Mouse (Mus musculus): ENCODE results near the gene Macf1. TPM values are rescaled to one million over a fixed set of nuclear protein-coding genes. Genes with fewer than 3 reads are reported as not detected.

Gene Macf1
- total RNA-seq, 2 experiments from 2014 or later: 194 to 241 TPM

DNA sequence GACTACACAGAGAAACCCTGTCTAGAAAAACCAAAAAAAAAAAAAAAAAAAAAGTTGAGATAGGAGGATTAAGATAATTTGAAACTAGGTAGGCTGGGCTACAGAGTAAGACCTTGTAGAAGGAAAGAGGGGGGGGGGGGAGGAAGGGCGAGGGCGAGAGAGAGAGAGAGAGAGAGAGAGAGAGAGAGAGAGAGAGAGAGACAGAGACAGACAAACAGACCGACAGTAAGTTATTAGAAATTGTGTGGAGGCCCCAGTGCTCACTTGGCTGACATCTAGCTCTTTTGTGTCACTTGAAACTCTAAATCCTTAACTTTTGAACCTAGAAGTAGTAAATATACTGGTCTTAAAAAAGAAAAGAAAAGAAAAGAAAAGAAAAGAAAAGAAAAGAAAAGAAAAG, 266.7 kb downstream of the Macf1 start:
- no peak for DNase-seq (ENCODE audit: extremely low spot score in 1 of 2, low spot score in 1 of 2)

DNA sequence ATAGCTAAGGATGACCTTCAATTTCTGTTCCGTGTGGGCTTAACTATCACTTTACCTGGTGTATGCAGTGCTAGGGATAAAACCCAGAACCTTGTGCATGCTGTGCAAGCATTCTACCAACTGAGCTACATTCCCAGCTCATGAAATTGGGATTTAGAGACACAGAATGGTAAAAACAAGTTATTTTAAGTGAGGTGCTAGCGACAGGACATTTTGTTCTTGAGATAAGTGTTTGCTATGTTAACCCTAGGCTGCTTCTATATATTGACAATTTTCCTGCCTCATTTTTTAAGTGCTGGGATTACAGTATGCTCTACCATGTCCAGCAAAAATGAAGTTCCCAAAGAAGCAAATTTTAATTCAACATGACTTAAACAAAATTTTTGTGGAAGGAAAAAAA, 267.3 kb downstream of the Macf1 start:
- no peak for DNase-seq (ENCODE audit: extremely low spot score in 1 of 2, low spot score in 1 of 2)

DNA sequence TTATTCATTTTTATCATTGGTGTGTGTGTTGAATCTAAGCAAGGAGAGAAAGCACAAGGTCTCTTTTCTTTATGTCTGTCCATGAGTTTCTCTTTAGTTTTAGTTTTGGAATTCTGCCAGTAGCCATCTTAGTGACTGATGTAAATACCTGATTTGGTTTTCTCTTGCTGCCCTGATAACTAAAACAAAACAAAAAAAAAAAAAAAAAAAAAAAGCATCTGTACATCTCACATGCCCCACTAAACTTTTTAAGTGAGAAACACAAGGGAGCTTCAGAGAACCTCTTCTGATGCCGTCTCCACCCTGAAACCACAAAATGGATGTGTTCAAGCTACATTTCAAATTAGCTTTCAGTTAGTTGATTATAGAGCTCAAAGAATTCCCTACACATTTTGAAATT, 268.6 kb downstream of the Macf1 start:
- DNase-seq (ENCODE audit: extremely low spot score in 1 of 2, low spot score in 1 of 2): no peak

DNA sequence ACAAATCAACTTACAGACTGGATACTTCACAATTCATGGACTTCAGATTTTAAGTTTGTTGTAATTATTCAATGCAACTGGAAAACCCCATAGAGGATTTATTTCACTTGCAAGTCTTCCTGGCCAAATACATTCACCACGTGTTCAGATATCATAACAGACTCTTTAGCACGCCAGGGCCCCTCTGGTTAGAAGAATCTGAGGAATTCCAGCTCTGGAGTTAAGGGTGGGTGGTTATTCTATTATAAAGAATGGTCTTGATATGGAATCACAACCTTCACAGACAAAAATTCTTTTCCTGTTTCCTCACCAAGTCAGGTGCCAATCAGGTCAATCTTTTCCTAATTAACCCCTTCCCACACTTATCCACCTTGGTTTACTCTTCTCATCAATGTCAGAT, 270.3 kb downstream of the Macf1 start:
- no peak for DNase-seq (ENCODE audit: extremely low spot score in 1 of 2, low spot score in 1 of 2)

DNA sequence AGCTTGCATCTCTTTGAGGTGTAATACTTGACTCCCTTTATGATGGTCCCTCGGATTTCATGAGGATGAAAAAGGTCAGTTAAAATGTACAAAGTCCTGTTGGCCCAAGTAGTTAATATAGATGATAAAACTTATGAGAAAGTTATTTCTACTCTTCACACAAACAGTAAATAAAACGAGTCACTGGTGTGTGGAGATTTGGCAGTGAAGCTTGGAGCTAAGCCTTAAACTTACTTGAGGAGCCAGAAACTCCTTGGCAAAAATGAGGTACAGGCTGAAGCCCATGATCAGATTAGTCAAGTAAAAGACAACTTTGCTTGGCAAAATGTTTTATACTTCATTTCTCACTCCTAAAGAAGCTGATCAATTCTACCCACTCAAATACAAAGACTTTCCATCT, 271.2 kb downstream of the Macf1 start:
- no peak for DNase-seq (ENCODE audit: extremely low spot score in 1 of 2, low spot score in 1 of 2)

DNA sequence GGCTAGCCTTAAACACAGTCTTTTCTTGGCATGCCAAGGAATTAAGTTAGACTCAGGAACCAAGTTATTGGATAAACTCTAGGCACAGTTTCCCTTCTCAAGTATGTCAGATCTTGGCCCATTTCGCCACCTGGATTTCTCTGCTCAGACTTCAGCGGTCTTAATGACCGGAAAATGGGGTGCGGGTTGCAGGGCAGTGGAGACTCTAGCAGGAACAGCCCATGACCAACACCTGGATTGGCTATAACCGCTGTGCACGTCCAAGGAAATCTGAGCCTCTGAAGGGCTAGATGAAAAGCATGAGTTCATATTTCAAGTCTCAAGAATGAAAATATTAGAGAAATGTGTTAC, 271.7 kb downstream of the Macf1 start:
- no peak for DNase-seq (ENCODE audit: extremely low spot score in 1 of 2, low spot score in 1 of 2)

DNA sequence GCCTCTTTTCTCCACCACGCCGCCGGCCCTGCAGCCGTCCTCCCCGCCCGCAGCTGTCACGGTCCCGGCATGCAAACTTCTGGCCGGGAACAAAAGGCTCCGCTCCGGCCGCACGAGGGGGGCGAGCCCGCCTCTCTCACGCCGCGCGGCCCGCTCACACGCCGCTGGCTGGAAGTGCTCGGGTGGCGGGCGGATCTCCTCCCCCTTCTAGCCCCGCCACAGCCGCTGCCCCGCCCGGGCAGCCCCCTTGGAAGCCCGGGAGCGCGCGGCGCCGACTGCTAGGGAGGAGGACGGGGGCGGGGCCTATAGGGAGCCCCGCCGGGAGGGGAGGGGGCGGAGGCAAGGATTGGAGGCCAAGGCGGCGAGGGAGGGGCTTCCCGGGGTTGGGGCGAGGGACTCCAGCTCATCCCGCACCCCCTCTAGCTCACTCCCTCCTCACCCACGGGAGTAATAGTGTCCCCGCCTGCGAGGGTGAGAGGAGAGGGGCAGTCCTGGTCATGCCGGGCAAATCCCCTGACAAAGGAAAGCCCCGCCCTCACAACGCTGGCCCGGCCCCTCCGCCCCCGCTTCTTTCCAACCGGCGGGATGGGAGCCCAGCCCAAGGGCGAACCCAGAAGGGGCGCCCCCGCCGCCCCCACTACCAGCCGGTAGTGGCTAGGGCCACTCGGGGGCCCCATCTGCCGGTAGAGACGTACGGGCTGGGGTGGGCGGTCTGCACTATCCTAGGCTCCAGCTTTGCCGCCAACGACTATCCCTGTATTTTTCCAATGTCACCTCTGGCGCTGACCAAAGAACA, 272.2 kb downstream of the Macf1 start:
- DNase-seq (ENCODE audit: extremely low spot score in 1 of 2, low spot score in 1 of 2): peak; percentile 64 to 72

DNA sequence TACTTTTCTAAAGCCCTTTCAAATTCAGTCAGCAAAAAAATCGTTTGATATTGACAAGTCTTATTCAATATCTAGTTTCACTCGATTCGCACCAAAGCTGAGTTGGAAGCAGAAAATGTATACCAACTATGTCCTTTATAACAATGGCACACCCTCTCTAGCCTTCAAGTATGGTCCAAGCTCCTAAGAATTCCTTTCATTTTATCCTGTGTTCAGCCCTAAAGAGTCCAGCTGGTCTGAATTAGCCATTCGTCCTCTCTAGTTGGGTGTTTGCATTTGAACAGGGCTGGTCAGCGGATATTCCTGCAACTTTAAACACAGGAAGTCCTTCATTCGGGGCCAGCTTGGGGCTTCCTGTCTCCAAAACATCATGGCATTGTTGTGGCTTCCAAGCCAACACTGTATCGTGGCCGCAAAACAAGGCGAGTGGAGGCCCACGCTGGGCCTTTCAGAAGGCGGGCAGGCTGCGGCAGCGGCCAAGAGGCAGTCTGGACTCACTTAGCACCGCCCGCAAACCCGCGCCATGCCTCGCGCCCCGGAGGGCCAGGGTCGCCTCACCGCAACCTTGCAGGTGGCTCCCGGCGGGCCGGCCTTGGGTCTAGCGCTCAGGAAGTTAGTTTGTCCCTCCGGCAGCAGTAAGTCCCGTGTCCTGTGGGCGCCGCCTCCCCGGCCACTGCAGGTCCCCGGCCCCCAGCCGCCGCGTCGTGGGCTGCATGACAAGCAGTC, 273.0 kb downstream of the Macf1 start:
- DNase-seq (ENCODE audit: extremely low spot score in 1 of 2, low spot score in 1 of 2): peak in 1 of 2 experiments; percentile 38

DNA sequence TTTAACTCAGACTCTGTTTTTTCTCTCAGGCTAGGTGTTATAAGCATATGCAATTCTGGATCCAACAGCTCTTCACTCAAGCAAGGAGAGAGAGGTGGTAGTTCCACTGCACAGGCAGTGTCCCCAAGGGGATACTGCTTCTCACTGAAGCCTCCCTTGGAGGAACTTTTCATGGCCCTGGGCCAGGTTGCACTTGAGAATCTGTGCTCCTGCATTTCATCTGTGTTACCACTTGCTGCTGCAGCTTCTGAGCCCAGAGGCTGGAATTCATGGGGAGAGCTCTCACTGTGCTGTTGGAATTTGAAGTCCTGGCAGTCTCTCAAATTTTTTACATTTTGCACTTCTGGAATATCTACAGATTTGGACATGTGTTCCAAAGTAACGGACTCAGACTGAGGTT, 274.4 kb downstream of the Macf1 start:
- DNase-seq (ENCODE audit: extremely low spot score in 1 of 2, low spot score in 1 of 2): no peak

DNA sequence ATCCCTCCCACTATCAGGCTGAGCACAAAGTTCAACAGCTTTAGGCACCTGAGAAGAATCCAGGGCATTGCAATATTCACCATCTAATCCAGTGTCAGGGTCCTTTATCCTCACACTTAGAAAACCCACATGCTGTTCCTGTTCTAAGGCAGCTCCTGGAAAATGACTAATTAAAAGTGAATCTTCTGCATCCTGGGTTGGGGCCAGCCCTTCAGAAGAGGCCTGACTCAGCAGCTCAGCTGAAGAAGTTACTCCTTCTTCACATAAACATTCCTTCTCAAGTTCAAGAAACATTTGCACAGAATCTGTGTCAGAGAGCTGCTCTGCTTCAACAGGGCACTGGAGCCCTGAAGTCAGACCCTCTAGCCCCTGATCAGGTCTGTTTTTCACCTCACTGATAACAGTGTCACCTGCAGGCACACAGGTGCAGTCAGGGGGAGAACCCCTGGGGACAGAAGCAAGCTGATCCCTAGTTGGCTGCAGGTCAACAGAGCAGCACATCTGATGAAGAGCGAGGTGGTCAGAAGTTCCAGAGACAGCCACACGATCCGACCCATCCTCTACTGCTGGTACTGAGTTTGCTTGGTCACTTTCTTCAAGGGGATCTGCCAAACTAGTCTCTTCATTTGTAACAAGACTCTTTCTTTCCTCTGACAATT, 275.0 kb downstream of the Macf1 start:
- DNase-seq (ENCODE audit: extremely low spot score in 1 of 2, low spot score in 1 of 2): no peak

DNA sequence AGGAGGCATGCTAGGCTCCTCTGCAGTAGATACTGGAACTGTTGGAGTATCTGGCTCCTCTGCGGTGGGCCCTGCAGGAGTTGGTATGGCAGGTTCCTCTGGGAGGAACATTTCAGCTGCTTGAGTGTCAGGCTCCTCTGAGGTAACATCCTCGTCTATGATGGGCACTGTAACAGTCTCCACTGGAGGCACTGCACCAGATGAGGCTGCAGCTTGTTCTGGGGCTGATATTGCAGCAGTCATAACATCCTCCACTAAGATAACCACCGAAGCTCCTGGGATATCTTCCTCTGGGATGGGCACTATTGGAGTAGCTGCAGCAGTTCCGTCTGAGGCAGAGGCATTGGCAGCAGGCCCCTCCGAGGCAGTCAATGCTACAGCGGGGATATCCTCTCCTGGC, 276.4 kb downstream of the Macf1 start:
- DNase-seq (ENCODE audit: extremely low spot score in 1 of 2, low spot score in 1 of 2): no peak

DNA sequence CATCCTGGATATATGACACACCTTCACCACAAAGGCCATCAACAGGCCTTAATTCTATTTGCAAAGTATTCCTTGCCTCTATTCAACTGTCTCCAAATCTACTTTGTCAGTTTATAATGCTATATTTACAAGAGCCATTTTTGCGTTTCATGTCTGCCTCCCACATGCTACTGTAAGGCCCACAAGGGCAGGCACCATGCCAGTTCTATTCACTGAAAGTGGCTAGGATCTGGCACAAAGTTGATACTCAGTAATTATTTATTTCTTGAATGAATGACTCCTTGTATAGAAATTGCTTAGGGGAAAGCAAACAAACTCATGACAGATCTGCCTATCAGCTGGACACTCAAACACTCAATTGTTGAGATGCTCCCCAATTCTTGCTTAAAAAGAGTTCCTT, 280.1 kb downstream of the Macf1 start:
- no peak for DNase-seq (ENCODE audit: extremely low spot score in 1 of 2, low spot score in 1 of 2)

DNA sequence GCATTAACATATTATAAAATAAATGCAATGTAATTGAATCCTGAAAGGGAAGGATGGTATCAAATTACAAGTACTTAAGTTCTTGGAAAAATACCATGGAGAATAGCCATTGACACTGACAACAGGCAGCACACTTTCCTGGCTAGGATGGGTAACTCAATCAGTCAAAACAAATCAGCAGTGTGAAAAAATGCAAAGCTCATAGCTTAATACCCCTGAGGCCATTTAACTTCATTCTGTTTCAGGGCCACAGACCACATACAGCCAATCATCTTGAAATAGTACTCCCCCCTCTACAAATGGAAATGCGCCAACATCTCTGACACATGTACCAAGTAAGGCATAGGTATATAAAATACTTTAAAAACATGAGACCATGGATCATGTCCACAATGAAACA, 281.9 kb downstream of the Macf1 start:
- no peak for DNase-seq (ENCODE audit: extremely low spot score in 1 of 2, low spot score in 1 of 2)

DNA sequence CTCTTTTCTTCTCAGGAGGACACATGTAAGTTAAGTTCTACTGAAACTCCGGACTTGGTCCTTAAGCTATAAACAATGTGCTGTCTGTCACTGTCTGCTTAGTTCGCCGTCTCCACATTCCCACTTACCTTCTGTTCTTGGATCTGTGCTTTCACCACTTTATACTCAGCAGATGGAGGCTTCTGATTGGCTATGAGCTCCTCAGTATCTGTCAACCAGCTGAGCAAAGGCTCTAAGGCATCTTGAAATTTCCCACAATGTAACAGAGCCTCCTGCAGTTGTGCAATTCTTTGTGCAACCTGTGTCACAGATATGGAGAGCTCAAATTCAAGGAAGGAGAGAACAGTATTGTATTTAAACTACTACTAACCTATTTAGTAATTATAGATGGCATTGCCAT, 282.9 kb downstream of the Macf1 start:
- no peak for DNase-seq (ENCODE audit: extremely low spot score in 1 of 2, low spot score in 1 of 2)

DNA sequence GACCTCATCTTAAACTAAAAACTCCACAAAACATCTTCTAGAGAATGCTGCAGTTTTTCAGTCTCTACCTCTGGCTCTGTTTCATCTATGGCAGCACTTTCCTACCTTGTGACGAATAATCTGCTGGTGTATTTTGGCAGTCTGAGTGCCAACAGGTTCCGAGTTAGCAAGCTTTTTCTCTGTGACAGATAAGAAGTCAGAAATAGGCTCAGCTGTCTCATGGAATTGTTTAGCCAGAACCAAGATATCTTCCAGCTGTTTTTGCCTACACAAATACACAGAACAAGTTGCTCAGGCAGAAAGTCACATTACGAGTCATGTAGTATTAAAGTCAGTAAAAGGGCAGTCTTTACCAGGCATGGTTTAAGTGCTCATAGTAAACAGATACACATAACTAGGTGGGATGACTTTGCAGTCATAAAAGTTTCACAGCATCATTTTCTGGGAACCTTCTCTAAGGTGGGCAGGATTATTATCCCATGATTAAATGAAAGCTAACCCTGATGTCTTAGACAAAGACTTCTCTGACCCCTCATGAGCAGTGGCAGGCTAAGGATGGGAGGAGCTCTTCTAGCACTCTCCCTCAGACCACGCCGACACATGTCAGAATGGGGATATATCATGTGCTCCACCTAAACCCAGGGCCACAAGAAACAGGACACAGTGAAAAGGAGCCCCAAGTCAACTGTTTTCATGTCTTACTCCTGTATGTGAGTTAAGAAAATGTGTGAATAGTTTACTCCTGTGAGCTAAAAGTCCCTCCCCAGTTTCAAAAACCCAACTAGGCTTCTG, 286.3 kb downstream of the Macf1 start:
- no peak for DNase-seq (ENCODE audit: extremely low spot score in 1 of 2, low spot score in 1 of 2)

DNA sequence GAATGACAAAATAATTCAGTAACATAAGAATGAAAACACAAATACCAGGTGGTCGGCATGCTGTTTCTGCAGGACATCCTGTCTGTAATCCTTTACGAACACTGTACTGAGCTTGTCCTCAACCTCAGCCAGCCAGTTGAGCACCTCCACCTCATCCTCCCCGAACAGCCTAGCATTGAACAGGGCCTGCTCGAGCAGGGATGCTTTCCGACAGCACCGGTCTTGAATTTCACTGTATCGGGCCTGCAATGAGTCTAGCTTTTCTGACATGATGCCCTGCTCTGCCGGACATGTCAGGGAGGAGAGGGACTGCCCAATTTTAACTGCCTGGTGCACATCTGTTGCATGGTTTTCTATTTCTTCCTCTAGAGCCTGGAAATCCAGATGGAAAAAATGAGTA, 287.1 kb downstream of the Macf1 start:
- no peak for DNase-seq (ENCODE audit: extremely low spot score in 1 of 2, low spot score in 1 of 2)

DNA sequence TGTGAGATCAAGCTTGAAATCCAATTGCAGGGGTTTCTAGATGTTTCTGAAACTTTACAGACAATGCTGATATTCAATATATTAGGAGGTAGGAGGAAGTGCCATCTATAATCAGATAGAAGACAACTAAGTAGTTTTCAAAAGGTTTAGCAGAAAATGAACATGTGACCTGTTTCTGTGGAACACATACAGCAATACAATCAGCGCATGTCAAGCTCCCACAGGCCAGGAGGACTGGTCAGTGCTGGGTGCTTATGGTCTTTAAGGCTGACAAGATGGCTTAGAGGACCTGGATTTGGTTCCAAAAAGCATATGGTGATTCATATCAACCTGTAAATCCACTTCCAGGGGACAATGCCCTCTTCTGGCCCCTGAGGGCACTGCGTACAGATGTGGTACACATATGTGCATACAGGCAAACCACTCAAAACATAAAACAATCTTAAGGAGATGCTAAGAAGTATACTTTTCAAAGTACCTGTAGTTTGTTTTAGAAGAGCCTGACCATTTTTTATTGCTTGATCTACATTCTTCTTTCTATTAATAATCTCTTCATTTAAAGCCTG, 288.6 kb downstream of the Macf1 start:
- DNase-seq (ENCODE audit: extremely low spot score in 1 of 2, low spot score in 1 of 2): no peak

DNA sequence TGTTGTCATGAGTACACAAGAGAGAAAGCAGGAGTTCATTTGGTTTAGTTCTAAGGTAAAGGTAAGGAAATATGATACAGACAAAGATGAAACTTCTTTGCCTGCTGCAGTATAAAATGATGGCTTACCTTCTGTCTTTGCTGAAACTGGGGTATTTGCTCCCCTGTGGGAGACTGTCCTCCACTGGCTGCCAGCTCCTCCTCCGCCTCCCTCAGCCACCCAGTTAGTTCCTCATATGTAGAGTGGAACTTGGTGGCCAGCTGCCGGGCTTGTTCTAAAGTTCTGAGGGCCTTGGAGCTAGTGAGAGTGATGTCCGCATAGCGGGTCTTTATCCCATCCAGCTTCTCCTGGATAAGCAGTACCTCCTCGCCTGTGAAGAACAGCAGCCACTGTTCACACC, 289.3 kb downstream of the Macf1 start:
- no peak for DNase-seq (ENCODE audit: extremely low spot score in 1 of 2, low spot score in 1 of 2)

DNA sequence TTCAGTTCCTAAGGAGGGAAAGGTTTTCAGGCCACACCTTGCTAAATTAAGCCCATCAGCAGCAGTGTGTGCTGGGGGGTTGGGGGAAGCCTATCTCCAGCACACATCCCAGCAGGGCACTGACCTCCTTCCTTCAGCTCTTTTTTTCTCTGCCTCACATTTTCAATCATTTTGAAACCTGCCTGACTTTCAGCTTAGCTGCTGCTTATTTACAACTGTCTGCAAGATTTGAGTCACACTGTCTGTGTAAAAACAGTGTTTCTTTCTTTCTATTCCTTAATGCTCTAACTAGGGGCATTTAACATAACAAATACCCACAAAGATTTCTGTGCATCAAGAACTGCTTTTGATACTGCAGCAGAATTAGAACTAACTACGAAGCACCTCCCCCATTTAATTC, 289.9 kb downstream of the Macf1 start:
- no peak for DNase-seq (ENCODE audit: extremely low spot score in 1 of 2, low spot score in 1 of 2)

DNA sequence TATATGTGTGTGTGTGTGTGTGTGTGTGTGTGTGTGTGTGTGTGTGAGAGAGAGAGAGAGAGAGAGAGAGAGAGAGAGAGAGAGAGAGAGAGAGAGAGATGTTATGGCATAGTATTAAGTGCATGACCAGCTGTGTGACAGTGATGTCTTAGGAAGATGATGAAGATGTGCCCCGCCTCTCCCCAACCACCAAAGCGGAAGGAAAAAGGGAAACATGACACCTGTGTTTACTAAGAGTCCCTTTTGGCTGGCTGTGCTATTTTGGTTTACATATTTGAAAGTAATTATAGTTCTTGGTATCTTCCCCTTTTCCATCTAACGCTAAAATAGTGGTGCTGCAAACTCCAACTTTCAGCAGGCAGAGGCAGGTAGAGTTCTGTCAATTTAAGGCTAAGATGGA, 291.2 kb downstream of the Macf1 start:
- DNase-seq (ENCODE audit: extremely low spot score in 1 of 2, low spot score in 1 of 2): no peak

DNA sequence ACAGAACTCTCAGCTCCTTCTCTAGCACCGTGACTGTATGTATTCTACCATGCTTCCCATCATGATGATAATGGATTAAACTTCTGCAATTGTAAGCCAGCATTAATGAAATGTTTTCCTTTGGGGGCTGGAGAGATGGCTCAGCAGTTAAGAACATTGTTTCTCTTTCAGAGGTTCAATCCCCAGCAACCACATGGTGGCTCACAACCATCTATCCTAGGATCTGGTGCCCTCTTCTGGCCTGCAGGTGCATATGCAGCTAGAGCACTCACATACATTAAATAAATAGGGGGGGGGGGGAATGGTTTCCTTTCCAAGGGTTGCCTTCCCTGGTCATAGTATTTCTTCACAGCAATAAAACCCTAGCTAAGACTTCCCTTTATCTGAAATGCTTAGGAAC, 292.0 kb downstream of the Macf1 start:
- DNase-seq (ENCODE audit: extremely low spot score in 1 of 2, low spot score in 1 of 2): no peak

Measured in layer of hippocampus, postnatal 25 days (tissue).